Mouse (Mus musculus) cortical plate, adult 2 months (tissue): ENCODE data around the gene Mov10.

Experiments
- CTCF ChIP-seq: fragments of 200-500 bp; IDR thresholded peaks from 2 replicates; pipeline ENCODE4 v1.5.1; 2011; ENCODE audit warnings: mild to moderate bottlenecking, control low read depth, low read length; ENCODE audit not compliant: insufficient read depth; ENCODE audit errors: extremely low read depth
- POLR2A ChIP-seq: fragments of 200-500 bp; IDR thresholded peaks from 2 replicates; pipeline ENCODE4 v1.6.1; 2011; ENCODE audit warnings: mild to moderate bottlenecking, low read length, control low read depth; ENCODE audit not compliant: insufficient read depth; ENCODE audit errors: extremely low read depth

DNA sequence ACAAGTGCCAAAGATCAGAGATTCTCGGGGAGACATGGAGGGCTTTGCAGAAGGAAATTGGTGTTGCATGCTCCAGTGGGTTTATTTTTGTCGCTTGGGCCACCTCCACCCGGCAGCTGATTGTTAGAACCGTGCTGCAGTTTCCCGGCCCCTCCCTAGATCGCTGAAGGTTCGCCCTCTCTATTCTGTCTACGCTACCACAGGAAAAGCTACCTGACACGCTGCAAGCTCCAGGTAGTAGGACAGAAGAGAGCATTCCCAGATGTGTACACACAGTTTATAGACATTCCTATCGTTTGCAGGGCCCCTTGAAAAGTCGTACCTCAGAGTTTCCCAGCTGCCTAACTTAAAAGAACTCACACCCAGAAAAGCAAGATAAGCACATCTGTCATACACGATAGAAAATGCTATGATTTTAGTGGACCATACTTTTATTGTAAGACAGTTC is 47.0 kb upstream of the Mov10 start:
- no peak for TF ChIP-seq POLR2A
- TF ChIP-seq CTCF = no peak
